In the genomic region with DNA sequence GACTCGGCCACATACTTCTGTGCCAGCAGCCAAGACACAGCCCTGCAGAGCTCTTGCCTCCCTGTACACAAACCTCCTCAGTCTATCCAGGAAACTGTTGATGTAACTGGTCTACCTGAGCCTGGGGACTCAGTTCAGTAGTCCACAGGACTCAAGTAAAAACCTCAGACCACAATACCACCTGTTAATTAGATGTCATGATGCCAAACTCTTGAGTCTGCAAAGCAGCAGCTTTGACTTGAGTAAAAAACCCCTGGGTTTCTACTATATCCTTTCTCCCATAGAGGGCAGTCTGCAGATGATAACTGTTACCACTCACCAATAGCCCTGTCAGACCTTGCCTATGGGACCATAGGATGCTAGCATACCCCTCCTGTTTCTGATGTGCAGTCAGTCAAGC, we compare ENCODE assay signal across 37 mouse cellular contexts. TPM values are rescaled to one million over a fixed set of nuclear protein-coding genes. Genes with fewer than 3 reads are reported as not detected.
DNase-seq lines count a peak whose midpoint lies in the region; ATAC-seq and TF ChIP-seq lines count a peak whose summit lies in the region.
"Had no signal": no experiment of that assay in that cellular context is flagged by ENCODE, and none has a peak within 500 bp of the region (broad histone marks: within the 10 kb centered on the region; RNA-seq: fewer than 3 reads in every experiment).

No protein-coding gene starts in this region.

- TF ChIP-seq POLR2A in myocyte (IDR thresholded peaks at IDR 0.05; ENCODE audit: insufficient read length, low read depth): no peak

- no peaks in the 10 kb centered on the region for H3K9me3 ChIP-seq in hindbrain, embryonic 10.5 days
- no peaks in the 10 kb centered on the region for H3K9me3 ChIP-seq in heart, embryonic 12.5 days (replicated peaks)
- H3K9me3 ChIP-seq: forebrain, embryonic 10.5 days; heart, embryonic 13.5 days; hindbrain, embryonic 15.5 days; kidney, embryonic 15.5 days; liver, embryonic 12.5 days; neural tube, embryonic 13.5 days had no signal

- no peaks in the 10 kb centered on the region for H3K36me3 ChIP-seq in myocyte (ENCODE audit: control insufficient read depth, insufficient read depth)
- H3K36me3 ChIP-seq in hindbrain, embryonic 10.5 days: no peaks in the 10 kb centered on the region
- no peaks in the 10 kb centered on the region for H3K36me3 ChIP-seq in heart, embryonic 12.5 days
- H3K36me3 ChIP-seq: forebrain, embryonic 10.5 days; heart, embryonic 13.5 days; hindbrain, embryonic 15.5 days; kidney, embryonic 15.5 days; liver, embryonic 12.5 days; neural tube, embryonic 13.5 days had no signal

- peak; percentile 50 for ATAC-seq in activated CD4-positive, CD25-positive, alpha-beta regulatory T cell, adult 4 months
- ATAC-seq in heart, embryonic 12.5 days (ENCODE audit: insufficient number of reproducible peaks, low FRiP score): no peak
- ATAC-seq: liver, embryonic 12.5 days; liver, postnatal 0 days; midbrain, embryonic 16.5 days had no signal

- H3ac ChIP-seq in myocyte (ENCODE audit: control insufficient read depth, insufficient read length): no peak overlapping the region

- H3K9ac ChIP-seq in heart, embryonic 12.5 days: no peak overlapping the region
- H3K9ac ChIP-seq: heart, embryonic 13.5 days; hindbrain, embryonic 15.5 days; kidney, embryonic 15.5 days; liver, embryonic 12.5 days; liver, postnatal 0 days; neural tube, embryonic 13.5 days had no signal

- no peaks in the 10 kb centered on the region for H3K4me1 ChIP-seq in hindbrain, embryonic 10.5 days (replicated peaks)
- H3K4me1 ChIP-seq in heart, embryonic 12.5 days (replicated peaks): no peaks in the 10 kb centered on the region
- H3K4me1 ChIP-seq: forebrain, embryonic 10.5 days; heart, embryonic 13.5 days; hindbrain, embryonic 15.5 days; kidney, embryonic 15.5 days; liver, embryonic 12.5 days; neural tube, embryonic 13.5 days had no signal

- intact Hi-C loops in left cerebral cortex, adult 2 months (cut with DNase I): no loop called here

- no peak for DNase-seq in left cerebral cortex, adult 2 months (ENCODE audit: extremely low spot score in 1 of 2, low spot score in 2 of 2)
- DNase-seq in left cerebral cortex, adult 8-10 months (ENCODE audit: low spot score in 2 of 2): no peak
- DNase-seq in CD4-positive helper T cell, adult 2 months (ENCODE audit: low read depth, low spot score): peak; percentile 44
- DNase-seq in hindbrain, embryonic 10.5 days (ENCODE audit: low spot score): no peak
- no peak for DNase-seq in gastrocnemius, postnatal 10 days
- DNase-seq: adrenal gland, adult 8-10 months; cerebellum, adult 8-10 months; cerebellum, postnatal 25 days; gastrocnemius, postnatal 25 days; heart, adult 11 months; heart, postnatal 10 days; kidney, adult 18-20 months; kidney, postnatal 25 days; left cerebral cortex, postnatal 4 days; liver, postnatal 0 days; lung, postnatal 36 days; right cerebral cortex, postnatal 4 days had no signal

- H3K4me3 ChIP-seq in left cerebral cortex, adult 2 months: no peak overlapping the region
- H3K4me3 ChIP-seq in myocyte: no peak overlapping the region
- no peak overlapping the region for H3K4me3 ChIP-seq in hindbrain, embryonic 10.5 days
- H3K4me3 ChIP-seq in heart, embryonic 12.5 days: no peak overlapping the region
- H3K4me3 ChIP-seq: forebrain, embryonic 10.5 days; heart, embryonic 13.5 days; hindbrain, embryonic 15.5 days; kidney, embryonic 15.5 days; layer of hippocampus, adult 2 months; liver, embryonic 12.5 days; neural tube, embryonic 13.5 days had no signal

- H3K4me2 ChIP-seq in myocyte (ENCODE audit: low read depth): peak overlapping the region; percentile 53
- H3K4me2 ChIP-seq in heart, embryonic 12.5 days: no peak overlapping the region
- H3K4me2 ChIP-seq: heart, embryonic 13.5 days; hindbrain, embryonic 15.5 days; kidney, embryonic 15.5 days; liver, embryonic 12.5 days; midbrain, embryonic 11.5 days; neural tube, embryonic 13.5 days had no signal

- WGBS in hindbrain, embryonic 10.5 days: 78% methylated on average over 1 of the region's 1 CpGs
- 72% methylated on average over 1 of the region's 1 CpGs for WGBS in heart, embryonic 12.5 days

- no peaks in the 10 kb centered on the region for H3K27me3 ChIP-seq in myocyte (ENCODE audit: control insufficient read depth, insufficient read depth, insufficient read length)
- no peaks in the 10 kb centered on the region for H3K27me3 ChIP-seq in hindbrain, embryonic 10.5 days (ENCODE audit: insufficient read depth, poor library complexity, severe bottlenecking)
- no peaks in the 10 kb centered on the region for H3K27me3 ChIP-seq in heart, embryonic 12.5 days (replicated peaks)
- H3K27me3 ChIP-seq: heart, embryonic 13.5 days; hindbrain, embryonic 15.5 days; kidney, embryonic 15.5 days; liver, embryonic 12.5 days; neural tube, embryonic 13.5 days had no signal

- TF ChIP-seq CTCF in left cerebral cortex, adult 2 months (IDR thresholded peaks at IDR 0.05): no peak; the same call in 1 of the 2 replicates

- no peaks in the 10 kb centered on the region for H3K79me2 ChIP-seq in myocyte (ENCODE audit: control insufficient read depth, insufficient read depth)

- peak overlapping the region; percentile 55 for H3K27ac ChIP-seq in left cerebral cortex, adult 2 months
- no peak overlapping the region for H3K27ac ChIP-seq in hindbrain, embryonic 10.5 days
- H3K27ac ChIP-seq in heart, embryonic 12.5 days (ENCODE audit: poor library complexity, severe bottlenecking): no peak overlapping the region
- H3K27ac ChIP-seq: forebrain, embryonic 10.5 days; heart, embryonic 13.5 days; hindbrain, embryonic 15.5 days; kidney, embryonic 15.5 days; layer of hippocampus, adult 2 months; liver, embryonic 12.5 days; neural tube, embryonic 13.5 days; stomach, postnatal 0 days had no signal

TF ChIP-seq in myocyte, 11 proteins besides CTCF, POLR2A, EP300 and RAD21:
- no peak for TF ChIP-seq TCF12 (IDR thresholded peaks at IDR 0.05; ENCODE audit: insufficient read depth, poor library complexity, severe bottlenecking)
- no peak for TF ChIP-seq MYOD1 (IDR thresholded peaks at IDR 0.05; ENCODE audit: control insufficient read depth in 1 of 3, insufficient read length in 2 of 3, low read depth in 2 of 3)
- TF ChIP-seq USF1 (IDR thresholded peaks at IDR 0.05; ENCODE audit: low read depth): no peak
- no peak for TF ChIP-seq E2F4 (IDR thresholded peaks at IDR 0.05; ENCODE audit: insufficient read depth)
- TF ChIP-seq MYOG (IDR thresholded peaks at IDR 0.05; ENCODE audit: control insufficient read depth in 1 of 3, insufficient read depth in 1 of 3, insufficient read length in 2 of 3, low read depth in 2 of 3): no peak
- TF ChIP-seq CEBPB (IDR thresholded peaks at IDR 0.05; ENCODE audit: insufficient read depth, poor library complexity, severe bottlenecking): no peak
- no peak for TF ChIP-seq POLR2AphosphoS2 (IDR thresholded peaks at IDR 0.05; ENCODE audit: insufficient read length, low read depth)
- no peak for TF ChIP-seq MAX (IDR thresholded peaks at IDR 0.05; ENCODE audit: low read depth)
- no peak for TF ChIP-seq SRF (IDR thresholded peaks at IDR 0.05; ENCODE audit: control insufficient read depth, insufficient read length, low read depth)
- no peak for TF ChIP-seq TCF3 (IDR thresholded peaks at IDR 0.05; ENCODE audit: insufficient read length, low read depth)
- no peak for TF ChIP-seq REST (IDR thresholded peaks at IDR 0.05; ENCODE audit: insufficient read depth, insufficient read length)

RNA-seq across cellular contexts. Expression of a gene that starts 12.7 kb away (rescaled TPM):
- total RNA-seq in left cerebral cortex, adult 2 months (2021): not detected
- total RNA-seq in left cerebral cortex, adult 8-10 months (2022): not detected
- under 1 TPM in 1 of 2 experiments, not detected in 1; 0.29 TPM for polyA plus RNA-seq in activated CD4-positive, CD25-positive, alpha-beta regulatory T cell, adult 4 months (2017; shearing (Covaris generic))
- polyA plus RNA-seq in myocyte (2012; fragmentation: generic; extraction: Trizol): 0.10 TPM
- polyA plus RNA-seq in hindbrain, embryonic 10.5 days (2016; fragmentation: Nextera tagmentation; extraction: Ambion mirVana): not detected in 2 replicates
- not detected in 2 replicates for polyA plus RNA-seq in heart, embryonic 12.5 days (2016; fragmentation: Nextera tagmentation; extraction: Ambion mirVana)
- total RNA-seq in gastrocnemius, postnatal 10 days (2021): not detected
- total RNA-seq: adrenal gland, adult 8-10 months; gastrocnemius, postnatal 25 days; heart, postnatal 10 days; hematopoietic stem cell, adult 5-6 weeks; layer of hippocampus, adult 2 months; layer of hippocampus, postnatal 14 days; left cerebral cortex, postnatal 4 days; megakaryocyte, adult 5-6 weeks had no signal
- polyA plus RNA-seq: embryonic facial prominence, embryonic 11.5 days; forebrain, embryonic 10.5 days; heart, embryonic 13.5 days; hindbrain, embryonic 15.5 days; kidney, embryonic 15.5 days; liver, embryonic 12.5 days; liver, postnatal 0 days; lung, embryonic 16.5 days; midbrain, embryonic 11.5 days; midbrain, embryonic 16.5 days; neural tube, embryonic 13.5 days had no signal

RNA-seq across cellular contexts. Expression of a gene that starts 48.7 kb away (rescaled TPM):
- total RNA-seq in left cerebral cortex, adult 2 months (2021): not detected
- not detected for total RNA-seq in left cerebral cortex, adult 8-10 months (2022)
- polyA plus RNA-seq in activated CD4-positive, CD25-positive, alpha-beta regulatory T cell, adult 4 months (2017; shearing (Covaris generic)): not detected
- polyA plus RNA-seq in myocyte (2012; fragmentation: generic; extraction: Trizol): not detected
- polyA plus RNA-seq in hindbrain, embryonic 10.5 days (2016; fragmentation: Nextera tagmentation; extraction: Ambion mirVana): not detected in 2 replicates
- 0.33 TPM in 1 of 2 replicates, not detected in the other for polyA plus RNA-seq in heart, embryonic 12.5 days (2016; fragmentation: Nextera tagmentation; extraction: Ambion mirVana)
- not detected for total RNA-seq in gastrocnemius, postnatal 10 days (2021)
- total RNA-seq: adrenal gland, adult 8-10 months; gastrocnemius, postnatal 25 days; heart, postnatal 10 days; hematopoietic stem cell, adult 5-6 weeks; layer of hippocampus, adult 2 months; layer of hippocampus, postnatal 14 days; left cerebral cortex, postnatal 4 days; megakaryocyte, adult 5-6 weeks had no signal
- polyA plus RNA-seq: embryonic facial prominence, embryonic 11.5 days; forebrain, embryonic 10.5 days; hindbrain, embryonic 15.5 days; kidney, embryonic 15.5 days; limb, embryonic 14.5 days; liver, embryonic 12.5 days; liver, postnatal 0 days; lung, embryonic 16.5 days; midbrain, embryonic 11.5 days; midbrain, embryonic 16.5 days; neural tube, embryonic 13.5 days; spleen, adult 2 months had no signal
